Mouse (Mus musculus): ENCODE results near the gene Bet1l. TPM values are rescaled to one million over a fixed set of nuclear protein-coding genes. Genes with fewer than 3 reads are reported as not detected.

Bet1l gene
- polyA plus RNA-seq, 1 experiment from 2014 or later = 44.3 TPM

- Histone ChIP-seq H3K9ac (peak overlapping the region; percentile 67), H3K4me1 (replicated peaks) (peaks cover 27% of the 10 kb centered on the region), H3K4me3 (peak overlapping the region; percentile 67), H3K4me2 (peak overlapping the region; percentile 59), H3K36me3 (peaks cover 9% of the 10 kb centered on the region), H3K27ac (replicated peaks) (peak overlapping the region; percentile 94), H3K27me3 (0 out of 2 replicates have a peak, but pooled peaks cover 3% of the 10 kb centered on the region), H3K9me3 (no peaks in the 10 kb centered on the region)
- WGBS = 41% methylated on average over 5 of the region's 5 CpGs
- peak; percentile 59 for ATAC-seq (ENCODE audit: low FRiP score, low read depth)
Observed at GRCm38 (mm10) chr7:140821305-140821652, 36.1 kb downstream of the Bet1l start.

GRCm38 (mm10) chr7:140820173-140820572 is 37.2 kb downstream of the Bet1l start:
- H3K27me3 ChIP-seq = 0 out of 2 replicates have a peak, but pooled peaks cover 3% of the 10 kb centered on the region
- ATAC-seq (ENCODE audit: low FRiP score, low read depth) = peak; percentile 43; the same call in 1 of the 2 replicates
- H3K27ac ChIP-seq (replicated peaks) = no peak overlapping the region
- H3K36me3 ChIP-seq = peaks cover 9% of the 10 kb centered on the region
- H3K4me3 ChIP-seq = no peak overlapping the region
- H3K9ac ChIP-seq = no peak overlapping the region
- H3K4me2 ChIP-seq = peak overlapping the region; percentile 44
- no peaks in the 10 kb centered on the region for H3K9me3 ChIP-seq
- H3K4me1 ChIP-seq (replicated peaks) = peaks cover 27% of the 10 kb centered on the region
- 50% methylated on average over 4 of the region's 4 CpGs for WGBS

- Histone ChIP-seq H3K4me2 (no peak overlapping the region), H3K9me3 (no peaks in the 10 kb centered on the region), H3K27ac (replicated peaks) (no peak overlapping the region), H3K4me1 (replicated peaks) (peaks cover 11% of the 10 kb centered on the region; the same call in 1 of the 2 replicates), H3K27me3 (no peaks in the 10 kb centered on the region), H3K4me3 (no peak overlapping the region), H3K36me3 (peaks cover 44% of the 10 kb centered on the region), H3K9ac (no peak overlapping the region)
- WGBS = 92% methylated on average over 12 of the region's 12 CpGs
- ATAC-seq (ENCODE audit: low FRiP score, low read depth) = no peak
Observed at GRCm38 (mm10) chr7:140812850-140813249, 44.5 kb downstream of the Bet1l start.

- Histone ChIP-seq H3K9me3 (no peaks in the 10 kb centered on the region), H3K4me2 (no peak overlapping the region), H3K9ac (no peak overlapping the region), H3K4me3 (no peak overlapping the region), H3K4me1 (replicated peaks) (no peaks in the 10 kb centered on the region), H3K36me3 (peaks cover 40% of the 10 kb centered on the region), H3K27ac (replicated peaks) (peak overlapping the region; percentile 23; the same call in 1 of the 2 replicates), H3K27me3 (no peaks in the 10 kb centered on the region)
- 83% methylated on average over 13 of the region's 13 CpGs for WGBS
- 0 out of 2 replicates have a peak, but pooled peaks have one; percentile 45 for ATAC-seq (ENCODE audit: low FRiP score, low read depth)
Observed at GRCm38 (mm10) chr7:140811714-140812113, 45.7 kb downstream of the Bet1l start.

GRCm38 (mm10) chr7:140810496-140810895 is 46.9 kb downstream of the Bet1l start:
- 92% methylated on average over 6 of the region's 6 CpGs for WGBS
- no peak for ATAC-seq (ENCODE audit: low FRiP score, low read depth)
- no peak overlapping the region for H3K4me3 ChIP-seq
- H3K36me3 ChIP-seq = peaks cover 40% of the 10 kb centered on the region
- H3K27me3 ChIP-seq = no peaks in the 10 kb centered on the region
- H3K27ac ChIP-seq (replicated peaks) = no peak overlapping the region
- no peaks in the 10 kb centered on the region for H3K9me3 ChIP-seq
- no peaks in the 10 kb centered on the region for H3K4me1 ChIP-seq (replicated peaks)
- no peak overlapping the region for H3K9ac ChIP-seq
- H3K4me2 ChIP-seq = no peak overlapping the region

- no peaks in the 10 kb centered on the region for H3K9me3 ChIP-seq
- 14% methylated on average over 1 of the region's 1 CpGs for WGBS
- H3K4me2 ChIP-seq = no peak overlapping the region
- no peak overlapping the region for H3K9ac ChIP-seq
- H3K4me1 ChIP-seq (replicated peaks) = no peaks in the 10 kb centered on the region
- H3K27ac ChIP-seq (replicated peaks) = no peak overlapping the region
- H3K36me3 ChIP-seq = peaks cover 13% of the 10 kb centered on the region
- H3K4me3 ChIP-seq = no peak overlapping the region
- no peaks in the 10 kb centered on the region for H3K27me3 ChIP-seq
- ATAC-seq (ENCODE audit: low FRiP score, low read depth) = peak; percentile 62
Observed at GRCm38 (mm10) chr7:140805704-140806103, 51.7 kb downstream of the Bet1l start.

Other genes with a start within 250 kb of the Bet1l start
- not detected in 2 replicates for gene Olfr61, start 228.6 kb downstream of the Bet1l start, polyA plus RNA-seq (2015; fragmentation: Nextera tagmentation; extraction: Ambion mirVana)
- gene Olfr53, start 211.1 kb downstream of the Bet1l start, polyA plus RNA-seq (2015; fragmentation: Nextera tagmentation; extraction: Ambion mirVana) = not detected in 2 replicates
- 0.07 TPM in 1 of 2 replicates, not detected in the other for gene Olfr539, start 197.6 kb downstream of the Bet1l start, polyA plus RNA-seq (2015; fragmentation: Nextera tagmentation; extraction: Ambion mirVana)
- gene Olfr45, start 175.6 kb downstream of the Bet1l start, polyA plus RNA-seq (2015; fragmentation: Nextera tagmentation; extraction: Ambion mirVana) = not detected in 2 replicates
- gene Olfr541, start 160.3 kb downstream of the Bet1l start, polyA plus RNA-seq (2015; fragmentation: Nextera tagmentation; extraction: Ambion mirVana) = not detected in 2 replicates
- gene Cyp2e1, start 93.8 kb downstream of the Bet1l start, polyA plus RNA-seq (2015; fragmentation: Nextera tagmentation; extraction: Ambion mirVana) = not detected in 2 replicates
- gene Syce1, start 69.7 kb downstream of the Bet1l start, polyA plus RNA-seq (2015; fragmentation: Nextera tagmentation; extraction: Ambion mirVana) = 0.40 and 0.42 TPM in 2 replicates
- 27.1 and 28.3 TPM in 2 replicates for gene Zfp941, start 35.4 kb downstream of the Bet1l start, polyA plus RNA-seq (2015; fragmentation: Nextera tagmentation; extraction: Ambion mirVana)
- gene Urah, start 22.6 kb downstream of the Bet1l start, polyA plus RNA-seq (2015; fragmentation: Nextera tagmentation; extraction: Ambion mirVana) = 0.25 TPM in 2 replicates
- not detected in 2 replicates for gene Scgb1c1, start 12.0 kb downstream of the Bet1l start, polyA plus RNA-seq (2015; fragmentation: Nextera tagmentation; extraction: Ambion mirVana)
- gene Odf3, start 9.8 kb downstream of the Bet1l start, polyA plus RNA-seq (2015; fragmentation: Nextera tagmentation; extraction: Ambion mirVana) = not detected in 2 replicates
- not detected in 2 replicates for gene Gm45785, start 1.2 kb downstream of the Bet1l start, polyA plus RNA-seq (2015; fragmentation: Nextera tagmentation; extraction: Ambion mirVana)
- 97.6 and 104 TPM in 2 replicates for gene Ric8a, start 620 bp downstream of the Bet1l start, polyA plus RNA-seq (2015; fragmentation: Nextera tagmentation; extraction: Ambion mirVana)
- 245 and 259 TPM in 2 replicates for gene Psmd13, start 24.4 kb upstream of the Bet1l start, polyA plus RNA-seq (2015; fragmentation: Nextera tagmentation; extraction: Ambion mirVana)
- 56.4 and 60.5 TPM in 2 replicates for gene Sirt3, start 24.7 kb upstream of the Bet1l start, polyA plus RNA-seq (2015; fragmentation: Nextera tagmentation; extraction: Ambion mirVana)
- gene Cox8b, start 42.9 kb upstream of the Bet1l start, polyA plus RNA-seq (2015; fragmentation: Nextera tagmentation; extraction: Ambion mirVana) = not detected in 2 replicates
- gene Nlrp6, start 63.3 kb upstream of the Bet1l start, polyA plus RNA-seq (2015; fragmentation: Nextera tagmentation; extraction: Ambion mirVana) = 0.67 and 0.88 TPM in 2 replicates
- gene Pgghg, start 83.8 kb upstream of the Bet1l start, polyA plus RNA-seq (2015; fragmentation: Nextera tagmentation; extraction: Ambion mirVana) = 9.1 TPM in 2 replicates
- gene Ifitm5, start 92.7 kb upstream of the Bet1l start, polyA plus RNA-seq (2015; fragmentation: Nextera tagmentation; extraction: Ambion mirVana) = 0.75 and 0.82 TPM in 2 replicates
- gene Gm45717, start 98.4 kb upstream of the Bet1l start, polyA plus RNA-seq (2015; fragmentation: Nextera tagmentation; extraction: Ambion mirVana) = not detected in 2 replicates
- 190 and 193 TPM in 2 replicates for gene Ifitm2, start 98.4 kb upstream of the Bet1l start, polyA plus RNA-seq (2015; fragmentation: Nextera tagmentation; extraction: Ambion mirVana)
- gene Ifitm1, start 109.6 kb upstream of the Bet1l start, polyA plus RNA-seq (2015; fragmentation: Nextera tagmentation; extraction: Ambion mirVana) = 16.6 and 19.9 TPM in 2 replicates
- 36.8 and 54.6 TPM in 2 replicates for gene Ifitm3, start 153.2 kb upstream of the Bet1l start, polyA plus RNA-seq (2015; fragmentation: Nextera tagmentation; extraction: Ambion mirVana)
- gene Ifitm6, start 160.3 kb upstream of the Bet1l start, polyA plus RNA-seq (2015; fragmentation: Nextera tagmentation; extraction: Ambion mirVana) = 0.79 and 1.7 TPM in 2 replicates
- not detected in 2 replicates for gene Gm17387, start 171.6 kb upstream of the Bet1l start, polyA plus RNA-seq (2015; fragmentation: Nextera tagmentation; extraction: Ambion mirVana)
- 45.6 and 57.3 TPM in 2 replicates for gene B4galnt4, start 203.5 kb upstream of the Bet1l start, polyA plus RNA-seq (2015; fragmentation: Nextera tagmentation; extraction: Ambion mirVana)
- gene Pkp3, start 220.6 kb upstream of the Bet1l start, polyA plus RNA-seq (2015; fragmentation: Nextera tagmentation; extraction: Ambion mirVana) = 0.25 and 0.29 TPM in 2 replicates
- gene Sigirr, start 243.0 kb upstream of the Bet1l start, polyA plus RNA-seq (2015; fragmentation: Nextera tagmentation; extraction: Ambion mirVana) = 3.2 and 3.3 TPM in 2 replicates